Mouse (Mus musculus) layer of hippocampus, postnatal 25 days (tissue): Measurements from ENCODE around the gene Pik3r6. TPM values are rescaled to one million over a fixed set of nuclear protein-coding genes. Genes with fewer than 3 reads are reported as not detected.

ENCODE experiments used
- DNase-seq, 2 experiments: peaks; one replicate each; pipeline ENCODE4 v3.0.0; 2022; ENCODE audit warnings: mixed read lengths in 2 of 2, low spot score in 1 of 2; ENCODE audit errors: extremely low spot score in 1 of 2
- total RNA-seq, 2 experiments: library from RNA; stranded (reverse); gene quantifications; 2 replicates each; pipeline ENCODE4 v1.2.3; 2021

Pik3r6 gene
- total RNA-seq: 1 to 10 TPM; 1.6 to 2.0 TPM

- DNase-seq: no peak
These were observed at the start of gene Pik3r6 for GRCm38 (mm10) chr11:68502902-68503629. TSS of gene Pik3r6 (plus strand) at chr11:68503019.

- no peak for DNase-seq
These were observed 49.5 kb upstream of the Pik3r6 start for GRCm38 (mm10) chr11:68453301-68453700.

GRCm38 (mm10) chr11:68458086-68458485 is 44.7 kb upstream of the Pik3r6 start:
- no peak for DNase-seq

- no peak for DNase-seq
These were observed 43.8 kb upstream of the Pik3r6 start for GRCm38 (mm10) chr11:68459021-68459420.

GRCm38 (mm10) chr11:68459486-68459885 is 43.3 kb upstream of the Pik3r6 start:
- DNase-seq: no peak

GRCm38 (mm10) chr11:68462716-68463115 is 40.1 kb upstream of the Pik3r6 start:
- DNase-seq: no peak

GRCm38 (mm10) chr11:68464260-68464659 is 38.6 kb upstream of the Pik3r6 start:
- no peak for DNase-seq

GRCm38 (mm10) chr11:68465090-68465489 is 37.7 kb upstream of the Pik3r6 start:
- no peak for DNase-seq

GRCm38 (mm10) chr11:68467441-68467840 is 35.4 kb upstream of the Pik3r6 start:
- DNase-seq: no peak

GRCm38 (mm10) chr11:68467962-68468612 is 34.7 kb upstream of the Pik3r6 start:
- no peak for DNase-seq

- no peak for DNase-seq
These were observed 33.9 kb upstream of the Pik3r6 start for GRCm38 (mm10) chr11:68468886-68469285.

GRCm38 (mm10) chr11:68472162-68472849 is 30.5 kb upstream of the Pik3r6 start:
- DNase-seq: no peak

GRCm38 (mm10) chr11:68474600-68474999 is 28.2 kb upstream of the Pik3r6 start:
- no peak for DNase-seq

- DNase-seq: no peak
These were observed 27.1 kb upstream of the Pik3r6 start for GRCm38 (mm10) chr11:68475676-68476075.

- DNase-seq: no peak
These were observed 25.2 kb upstream of the Pik3r6 start for GRCm38 (mm10) chr11:68477661-68478060.

GRCm38 (mm10) chr11:68478574-68478981 is 24.2 kb upstream of the Pik3r6 start:
- no peak for DNase-seq

- no peak for DNase-seq
These were observed 22.2 kb upstream of the Pik3r6 start for GRCm38 (mm10) chr11:68480660-68481059.

GRCm38 (mm10) chr11:68482001-68482400 is 20.8 kb upstream of the Pik3r6 start:
- DNase-seq: no peak

- no peak for DNase-seq
These were observed 19.6 kb upstream of the Pik3r6 start for GRCm38 (mm10) chr11:68483213-68483612.

- DNase-seq: no peak
These were observed 18.4 kb upstream of the Pik3r6 start for GRCm38 (mm10) chr11:68484431-68484830.

- no peak for DNase-seq
These were observed 17.4 kb upstream of the Pik3r6 start for GRCm38 (mm10) chr11:68485206-68485942.
